Mouse (Mus musculus) layer of hippocampus, postnatal 25 days (tissue): ENCODE measurements around the gene Trrap. TPM values are rescaled to one million over a fixed set of nuclear protein-coding genes. Genes with fewer than 3 reads are reported as not detected.
"Not testable (repeated sequence)": the region's sequence is repeated elsewhere in the genome, so short reads cannot be mapped to it uniquely, and the experiment has no call there.

ENCODE experiments used
- DNase-seq, 2 experiments: peaks; one replicate each; pipeline ENCODE4 v3.0.0; 2022; ENCODE audit warnings: mixed read lengths in 2 of 2, low spot score in 1 of 2; ENCODE audit errors: extremely low spot score in 1 of 2
- total RNA-seq, 2 experiments: library from RNA; stranded (reverse); gene quantifications; 2 replicates each; pipeline ENCODE4 v1.2.3; 2021

Trrap gene
- total RNA-seq = 100 to 1,000 TPM; 144 to 190 TPM

GRCm38 (mm10) chr5:144767106-144767798 lies at the start of gene Trrap:
TSS of gene Trrap (plus strand) at chr5:144767732.
- DNase-seq = not testable (repeated sequence)

GRCm38 (mm10) chr5:144719781-144720180 lies 47.8 kb upstream of the Trrap start:
- DNase-seq = no peak

GRCm38 (mm10) chr5:144720281-144720680 lies 47.3 kb upstream of the Trrap start:
- DNase-seq = no peak

GRCm38 (mm10) chr5:144724926-144725325 lies 42.6 kb upstream of the Trrap start:
- no peak for DNase-seq

- DNase-seq = no peak
Measured at GRCm38 (mm10) chr5:144725554-144725953, 42.0 kb upstream of the Trrap start.

GRCm38 (mm10) chr5:144727119-144727518 lies 40.4 kb upstream of the Trrap start:
- peak; percentile 73 to 92 for DNase-seq

GRCm38 (mm10) chr5:144728237-144728636 lies 39.3 kb upstream of the Trrap start:
- DNase-seq = no peak

GRCm38 (mm10) chr5:144729216-144729615 lies 38.3 kb upstream of the Trrap start:
- DNase-seq = no peak

GRCm38 (mm10) chr5:144733953-144734352 lies 33.6 kb upstream of the Trrap start:
- DNase-seq = peak; percentile 72 to 93

GRCm38 (mm10) chr5:144734949-144735348 lies 32.6 kb upstream of the Trrap start:
- DNase-seq = peak; percentile 82 to 92

GRCm38 (mm10) chr5:144737101-144737500 lies 30.4 kb upstream of the Trrap start:
- no peak for DNase-seq

GRCm38 (mm10) chr5:144752432-144752831 lies 15.1 kb upstream of the Trrap start:
- DNase-seq = no peak

GRCm38 (mm10) chr5:144753041-144753440 lies 14.5 kb upstream of the Trrap start:
- DNase-seq = peak in 1 of 2 experiments; percentile 66

GRCm38 (mm10) chr5:144755191-144755590 lies 12.3 kb upstream of the Trrap start:
- no peak for DNase-seq

GRCm38 (mm10) chr5:144757402-144757801 lies 10.1 kb upstream of the Trrap start:
- DNase-seq = no peak

- DNase-seq = peak in 1 of 2 experiments; percentile 21
Measured at GRCm38 (mm10) chr5:144758422-144758821, 9.1 kb upstream of the Trrap start.

GRCm38 (mm10) chr5:144761161-144761868 lies 6.2 kb upstream of the Trrap start, which contains the start of gene Tmem130:
TSS of gene Tmem130 (minus strand) at chr5:144761818.
- DNase-seq = peak; percentile 71 to 72

- DNase-seq = no peak
Measured at GRCm38 (mm10) chr5:144766026-144766425, 1.5 kb upstream of the Trrap start.

GRCm38 (mm10) chr5:144766646-144767045 lies 886 bp upstream of the Trrap start:
- DNase-seq = no peak

GRCm38 (mm10) chr5:144767911-144768841 lies 644 bp downstream of the Trrap start:
- DNase-seq = peak; percentile 86 to 98

- DNase-seq = no peak
Measured at GRCm38 (mm10) chr5:144769067-144769482, 1.5 kb downstream of the Trrap start.
